Mouse (Mus musculus): Measurements from ENCODE around the gene Ppwd1. TPM values are rescaled to one million over a fixed set of nuclear protein-coding genes. Genes with fewer than 3 reads are reported as not detected.

Ppwd1 gene
- total RNA-seq (2023; ENCODE audit: inconsistent age) = 37.3 to 40.6 TPM (median 38.5 TPM) in 4 replicates

DNA sequence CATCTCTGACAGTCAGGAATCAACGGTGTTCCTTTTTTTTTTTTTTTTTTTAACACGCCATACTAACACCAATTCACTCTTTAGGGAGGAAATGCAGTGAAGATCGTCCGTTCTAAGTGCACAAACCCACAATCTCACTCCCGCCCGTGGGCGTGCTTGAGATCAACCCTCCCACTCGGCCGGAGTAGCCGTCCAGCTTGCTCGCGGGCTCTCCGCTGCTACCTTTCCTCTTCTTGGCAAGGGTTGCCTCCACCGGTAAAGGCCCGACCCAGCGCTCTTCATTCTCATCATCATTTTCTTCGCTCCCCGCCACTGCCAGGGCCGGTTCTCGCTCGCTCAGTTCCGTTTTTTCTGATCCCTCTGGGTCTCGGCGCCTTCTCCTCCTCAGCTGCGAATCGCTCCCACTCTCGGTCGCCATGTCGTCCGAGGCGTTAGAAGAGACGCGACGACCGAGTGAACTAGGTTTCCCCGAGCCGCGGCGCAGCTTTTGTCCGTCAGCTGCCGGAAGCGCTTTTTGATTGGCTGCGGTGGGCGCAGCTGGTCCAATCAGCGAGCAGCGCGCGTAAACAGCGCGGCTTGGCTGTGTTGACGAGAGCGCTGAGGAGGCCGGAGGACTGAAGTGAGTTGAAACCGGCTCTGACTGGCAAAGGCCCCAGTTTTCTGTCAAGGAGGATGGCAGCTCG is at the start of gene Ppwd1, which contains the start of gene Cenpk:
Ppwd1 (minus strand) TSS at position 460 of the 683 bp plus-strand sequence.
Cenpk (plus strand) TSS at position 228 of the 683 bp plus-strand sequence.

DNA sequence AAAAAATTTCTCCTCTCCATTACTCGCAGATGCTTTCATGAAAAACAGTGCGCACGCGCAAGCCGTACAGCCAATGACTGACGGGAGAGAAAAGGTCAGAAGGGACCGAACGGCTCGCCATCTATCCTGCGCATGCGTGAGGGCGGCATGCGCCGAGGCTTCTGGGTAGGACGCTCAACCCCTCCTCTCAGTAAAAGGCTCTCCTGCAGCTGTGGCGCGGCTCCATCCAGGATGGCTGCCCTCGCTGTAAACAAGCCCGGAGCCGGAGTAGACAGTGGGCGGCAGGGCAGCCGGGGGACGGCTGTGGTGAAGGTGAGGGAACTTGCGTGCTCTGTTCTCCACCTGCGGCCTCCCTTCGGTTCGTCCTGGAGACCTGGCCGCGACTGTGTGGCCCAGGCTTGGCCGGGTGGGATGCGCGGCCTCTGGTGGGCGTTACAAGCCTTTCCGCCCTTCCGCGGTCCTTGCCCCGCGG is 50.0 kb downstream of the Ppwd1 start, which contains the start of gene Trim23:
Trim23 (plus strand) TSS at position 148 of the 472 bp plus-strand sequence.

GRCm38 (mm10) chr13:104177796-104178649 is 50.6 kb downstream of the Ppwd1 start, which contains the start of gene Trappc13:
TSS of gene Trappc13 (minus strand) at chr13:104178469.

Other genes starting within 250 kb of the Ppwd1 start
- 17.9 to 19.7 TPM (median 18.7 TPM) in 4 replicates for gene Nln, start 119.2 kb downstream of the Ppwd1 start, total RNA-seq (2023; ENCODE audit: inconsistent age)
- gene Sgtb, start 119.1 kb downstream of the Ppwd1 start, total RNA-seq (2023; ENCODE audit: inconsistent age) = 0.75 TPM in 1 of 4 replicates, not detected in the others
- gene Trappc13, start 50.4 kb downstream of the Ppwd1 start, total RNA-seq (2023; ENCODE audit: inconsistent age) = 27.0 to 29.2 TPM (median 28.0 TPM) in 4 replicates
- gene Trim23, start 50.0 kb downstream of the Ppwd1 start, total RNA-seq (2023; ENCODE audit: inconsistent age) = 12.9 to 15.1 TPM (median 14.0 TPM) in 4 replicates
- 6.0 to 8.8 TPM (median 6.1 TPM) in 4 replicates for gene Cenpk, start 232 bp downstream of the Ppwd1 start, total RNA-seq (2023; ENCODE audit: inconsistent age)
- 16.5 to 25.0 TPM (median 22.1 TPM) in 4 replicates for gene Adamts6, start 59.0 kb upstream of the Ppwd1 start, total RNA-seq (2023; ENCODE audit: inconsistent age)